Mouse (Mus musculus) olfactory bulb, adult 2 months (tissue): ENCODE measurements at regions not wholly inside any gene's neighbourhood (a gene's known extent, or its start where the extent isn't known, plus 50 kb on each side); places are given as distances from the start of the nearest gene placed in this dataset.

ENCODE experiments used
- CTCF ChIP-seq: fragments of 200-500 bp; IDR thresholded peaks from 2 replicates; pipeline ENCODE4 v1.5.1; 2012; ENCODE audit warnings: low read depth, mild to moderate bottlenecking, low read length, moderate library complexity; ENCODE audit not compliant: insufficient read depth
- POLR2A ChIP-seq: fragments of 200-500 bp; IDR thresholded peaks from 2 replicates; pipeline ENCODE4 v1.6.1; 2012; ENCODE audit warnings: mild to moderate bottlenecking, low read depth, low read length, moderate library complexity; ENCODE audit not compliant: insufficient read depth

DNA sequence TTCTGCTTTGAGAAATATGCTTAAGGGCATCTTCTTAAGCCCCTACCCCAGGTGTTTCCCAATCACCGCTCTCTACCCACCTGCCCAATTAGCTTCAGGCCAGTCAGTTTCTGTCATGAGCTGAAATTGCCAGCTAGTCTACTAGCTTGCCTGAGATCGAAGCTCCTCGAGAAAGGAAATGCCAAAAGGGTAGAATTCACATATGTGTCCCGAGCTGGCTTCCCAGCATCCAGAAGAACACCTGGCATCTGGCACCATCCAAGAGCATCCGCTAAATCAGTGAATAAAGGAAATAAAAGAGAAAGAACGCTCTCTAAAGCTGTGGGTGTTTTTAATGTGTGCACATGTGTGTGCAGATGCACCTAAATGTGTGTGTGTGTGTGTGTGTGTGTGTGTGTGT lies 1474.7 kb upstream of the Gm6569 start:
- TF ChIP-seq CTCF (no peak), POLR2A (no peak)
